Mouse (Mus musculus) macrophage (primary cell): ENCODE measurements around the gene Sytl2. TPM values are rescaled to one million over a fixed set of nuclear protein-coding genes. Genes with fewer than 3 reads are reported as not detected.
A peak's percentile ranks its signal among the peaks of the same experiment; 100 is the strongest.

Experiments used
- H3K27ac ChIP-seq: fragments of 350-480 bp; formaldehyde crosslinking; 2 replicates; pipeline ENCODE4 v1.9.0; 2021
- H3K36me3 ChIP-seq: fragments of 350-480 bp; formaldehyde crosslinking; 2 replicates; pipeline ENCODE4 v1.9.0; 2021; ENCODE audit errors: inconsistent target
- H3K4me3 ChIP-seq: fragments of 350-480 bp; formaldehyde crosslinking; 2 replicates; pipeline ENCODE4 v1.9.0; 2021; ENCODE audit errors: inconsistent target
- H3K79me2 ChIP-seq: fragments of 350-480 bp; formaldehyde crosslinking; 2 replicates; pipeline ENCODE4 v1.9.0; 2021; ENCODE audit errors: inconsistent target
- WGBS: methylation state at CpG from one replicate; pipeline ENCODE4 v1.1.7; 2026; ENCODE audit warnings: inconsistent platforms; ENCODE audit not compliant: missing documents; 5-methylcytosine and 5-hydroxymethylcytosine counted together
- polyA plus RNA-seq: library from polyadenylated mRNA; stranded (reverse); fragments of 250-400 nt; gene quantifications from 3 replicates; pipeline ENCODE4 v1.2.4, GENCODE M21; 2018; ENCODE audit warnings: inconsistent platforms

The Sytl2 gene
- polyA plus RNA-seq, 1 experiment from 2014 or later, result 0.11 TPM

DNA sequence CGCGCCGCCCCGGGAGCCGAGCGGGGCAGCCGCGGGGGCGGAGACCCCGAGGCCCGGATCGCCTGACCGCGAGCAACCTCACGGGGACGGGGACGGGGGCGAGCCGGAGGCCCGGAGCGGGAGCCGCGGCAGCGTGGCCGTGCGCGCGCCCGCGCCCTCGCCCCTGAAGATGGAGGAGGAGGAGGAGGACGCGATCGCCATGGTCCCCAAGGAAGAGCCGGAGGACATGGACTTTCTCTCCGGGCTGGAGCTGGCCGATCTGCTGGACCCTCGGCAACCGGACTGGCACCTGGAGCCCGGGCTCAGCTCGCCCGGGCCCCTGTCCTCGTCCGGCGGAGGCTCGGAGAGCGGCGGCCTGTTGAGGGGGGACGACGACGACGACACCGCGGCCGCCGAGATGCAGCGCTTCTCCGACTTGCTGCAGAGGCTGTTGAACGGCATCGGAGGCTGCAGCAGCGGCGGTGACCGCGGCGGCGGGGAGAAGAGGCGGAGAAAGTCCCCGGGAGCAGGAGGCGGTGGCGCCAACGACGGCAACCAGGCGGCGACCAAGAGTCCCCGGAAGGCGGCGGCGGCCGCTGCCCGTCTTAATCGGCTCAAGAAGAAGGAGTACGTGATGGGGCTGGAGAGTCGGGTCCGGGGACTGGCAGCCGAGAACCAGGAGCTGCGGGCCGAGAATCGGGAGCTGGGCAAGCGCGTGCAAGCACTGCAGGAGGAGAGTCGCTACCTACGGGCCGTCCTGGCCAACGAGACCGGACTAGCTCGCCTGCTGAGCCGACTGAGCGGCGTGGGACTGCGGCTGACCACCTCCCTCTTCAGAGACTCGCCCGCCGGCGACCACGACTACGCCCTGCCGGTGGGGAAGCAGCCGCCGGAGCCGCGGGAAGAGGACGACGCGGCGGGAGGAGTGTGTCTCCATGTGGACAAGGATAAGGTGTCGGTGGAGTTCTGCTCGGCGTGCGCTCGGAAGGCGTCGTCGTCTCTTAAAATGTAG, 141.3 kb downstream of the Sytl2 start:
- WGBS, result under 1% methylated on average over 114 of the region's 123 CpGs
- Histone ChIP-seq H3K27ac (peak overlapping the region; percentile 33), H3K79me2 (peaks cover 49% of the 10 kb centered on the region), H3K36me3 (peaks cover 17% of the 10 kb centered on the region; the same call in 1 of the 2 replicates), H3K4me3 (peak overlapping the region; percentile 68)

DNA sequence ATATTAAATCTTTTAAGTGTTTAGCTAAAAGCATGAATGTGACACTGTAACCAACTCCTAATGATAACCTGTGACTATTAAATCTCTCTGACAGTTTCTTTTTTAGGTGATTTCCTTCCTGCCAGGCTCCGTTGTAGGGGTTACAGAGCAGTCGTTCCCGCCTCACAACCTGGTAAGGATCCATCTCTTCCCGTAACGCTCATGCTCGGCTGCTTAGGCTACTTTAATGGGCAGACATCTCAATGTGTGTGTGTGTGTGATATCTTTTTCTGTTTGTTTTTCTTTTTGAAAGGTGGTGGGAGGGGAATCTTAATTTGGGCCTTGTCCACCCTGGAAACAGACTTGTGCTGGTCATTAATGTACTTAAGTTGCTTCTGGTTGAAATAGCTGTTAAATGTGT, 142.2 kb downstream of the Sytl2 start:
- H3K27ac ChIP-seq, result peak overlapping the region; percentile 33
- WGBS, result 5% methylated on average over 6 of the region's 6 CpGs
- peak overlapping the region; percentile 68 for H3K4me3 ChIP-seq
- H3K79me2 ChIP-seq, result peaks cover 57% of the 10 kb centered on the region
- H3K36me3 ChIP-seq, result peaks cover 17% of the 10 kb centered on the region; the same call in 1 of the 2 replicates

DNA sequence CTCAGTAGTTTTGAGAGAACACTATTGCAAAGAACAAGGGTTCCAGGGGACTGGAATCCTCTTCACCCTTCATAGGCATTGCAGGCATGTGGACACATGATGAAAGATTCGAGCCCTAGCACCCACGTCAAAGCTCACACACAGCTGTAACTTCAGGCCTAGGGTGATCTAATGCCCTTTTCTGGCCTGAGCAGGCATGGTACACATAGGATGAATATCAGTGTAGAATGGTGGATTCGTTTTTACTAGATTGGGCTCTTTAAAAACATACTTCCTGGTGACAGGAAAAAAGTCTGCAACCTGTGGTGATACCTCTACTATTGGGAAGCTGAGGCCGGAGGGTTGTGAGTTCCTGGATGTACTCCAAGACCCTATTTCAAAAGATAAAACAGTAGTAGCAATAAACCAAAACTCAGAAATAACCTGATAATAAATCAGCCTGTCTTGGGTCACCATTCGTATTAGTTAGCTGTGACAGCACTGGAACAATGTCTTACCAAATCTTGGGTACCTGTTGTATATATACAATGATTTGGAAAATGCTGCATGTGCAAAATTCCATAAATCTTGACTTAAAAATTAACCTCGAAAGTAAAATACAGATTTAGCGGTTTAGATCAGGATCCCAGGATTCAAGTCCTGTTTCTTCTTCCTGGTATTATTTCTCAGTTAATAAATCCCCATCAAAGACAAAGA, 154.2 kb downstream of the Sytl2 start:
- 27% methylated on average over 7 of the region's 7 CpGs for WGBS
- peaks cover 48% of the 10 kb centered on the region for H3K79me2 ChIP-seq
- H3K27ac ChIP-seq, result peak overlapping the region; percentile 82
- H3K36me3 ChIP-seq, result peaks cover 5% of the 10 kb centered on the region; the same call in 1 of the 2 replicates
- peak overlapping the region; percentile 83 for H3K4me3 ChIP-seq

- WGBS, result under 1% methylated on average over 41 of the region's 41 CpGs
These were observed 154.9 kb downstream of the Sytl2 start, which contains the start of gene Tmem126a for GRCm38 (mm10) chr7:90456845-90457468. Tmem126a (minus strand) TSS chr7:90457229.

DNA sequence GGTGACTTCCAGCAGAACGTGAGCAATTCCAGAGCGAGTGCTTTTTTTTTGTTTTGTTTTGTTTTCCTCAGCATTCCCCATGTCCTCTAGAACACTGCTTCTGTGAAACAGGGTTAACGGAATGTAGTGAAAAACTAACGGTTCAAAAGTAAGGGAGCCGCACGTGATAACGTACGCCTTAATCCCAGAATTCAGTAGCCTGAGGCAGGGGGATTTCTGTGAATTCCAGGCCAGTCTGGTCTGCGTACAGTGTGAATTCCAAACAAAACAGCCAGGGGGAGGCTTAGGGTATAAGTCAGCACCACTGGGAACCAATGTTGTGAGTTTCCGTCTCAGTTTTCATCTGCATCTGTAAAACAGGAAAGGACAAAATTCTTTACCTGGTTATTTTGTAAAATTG, 155.5 kb downstream of the Sytl2 start:
- Histone ChIP-seq H3K36me3 (no peaks in the 10 kb centered on the region), H3K4me3 (peak overlapping the region; percentile 83), H3K27ac (peak overlapping the region; percentile 82), H3K79me2 (peaks cover 37% of the 10 kb centered on the region)
- 4% methylated on average over 10 of the region's 10 CpGs for WGBS

More at GRCm38 (mm10) chr7:90456845-90457468, 154.9 kb downstream of the Sytl2 start, which contains the start of gene Tmem126a:
- Histone ChIP-seq H3K4me3 (peak within 1 kb of the TSS; percentile 83), H3K36me3 (no peaks in the 10 kb centered on the region; the same call in 1 of the 2 replicates), H3K27ac (peak within 1 kb of the TSS; percentile 82), H3K79me2 (peaks cover 42% of the 10 kb centered on the region)

Other genes with a start within 250 kb of the Sytl2 start
- gene Picalm, start 172.0 kb upstream of the Sytl2 start, polyA plus RNA-seq, result 217 to 393 TPM (median 273 TPM) in 3 replicates
- not detected in 3 replicates for gene Ccdc83, start 36.5 kb upstream of the Sytl2 start, polyA plus RNA-seq
- 0.20 to 0.35 TPM in 2 of 3 replicates, not detected in the other for gene Ccdc89, start 124.3 kb downstream of the Sytl2 start, polyA plus RNA-seq
- 19.9 to 39.0 TPM (median 38.2 TPM) in 3 replicates for gene Crebzf, start 140.5 kb downstream of the Sytl2 start, polyA plus RNA-seq
- 51.6 to 90.6 TPM (median 59.9 TPM) in 3 replicates for gene Tmem126a, start 155.0 kb downstream of the Sytl2 start, polyA plus RNA-seq
- gene Tmem126b, start 173.7 kb downstream of the Sytl2 start, polyA plus RNA-seq, result 33.9 to 61.1 TPM (median 48.0 TPM) in 3 replicates
- 0.13 to 0.41 TPM (median 0.18 TPM) in 3 replicates for gene Dlg2, start 174.4 kb downstream of the Sytl2 start, polyA plus RNA-seq